8 mouse cellular contexts compared by ENCODE assay signal in the genomic region with DNA sequence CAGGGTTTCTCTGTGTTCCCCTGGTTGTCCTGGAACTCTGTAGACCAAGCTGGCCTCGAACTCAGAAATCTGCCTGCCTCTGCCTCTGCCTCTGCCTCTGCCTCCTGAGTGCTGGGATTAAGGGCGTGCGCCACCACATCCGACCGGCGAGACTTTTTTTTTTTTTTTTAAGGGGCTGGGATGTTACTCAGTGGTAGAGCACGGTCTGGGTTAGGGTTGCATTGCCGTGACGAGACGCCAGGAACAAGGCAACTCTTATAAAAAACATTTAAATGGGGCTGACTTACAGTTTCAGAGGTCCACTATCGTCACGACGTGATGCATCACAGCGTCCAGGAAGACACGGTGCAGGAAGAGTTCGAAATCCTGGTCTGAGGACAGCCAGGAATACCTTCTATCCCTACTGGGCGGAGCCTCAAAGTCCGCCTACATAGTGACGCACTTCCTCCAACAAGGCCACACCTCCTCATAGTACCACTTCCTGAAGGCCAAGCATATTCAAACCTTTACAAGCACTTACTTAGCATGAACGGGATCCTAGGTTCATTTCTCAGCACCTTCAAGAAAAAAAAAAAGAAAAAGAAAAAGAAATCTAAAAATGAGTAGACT. TPM values are rescaled to one million over a fixed set of nuclear protein-coding genes. Genes with fewer than 3 reads are reported as not detected.
DNase-seq lines count a peak whose midpoint lies in the region; ATAC-seq and TF ChIP-seq lines count a peak whose summit lies in the region.

A gene (minus strand): TSS at position 360 of the 609 bp plus-strand sequence.

- H3K9me3 ChIP-seq in kidney, embryonic 15.5 days (replicated peaks): no peaks in the 10 kb centered on the region

- intact Hi-C loops in gastrocnemius, adult 2 months (cut with DNase I): no loop called here

- 91% methylated on average over 20 of the region's 20 CpGs for WGBS in kidney, embryonic 15.5 days

- H3K4me1 ChIP-seq in kidney, embryonic 15.5 days: no peaks in the 10 kb centered on the region; the same call in 1 of the 2 replicates

- no peak within 1 kb of the TSS for H3K27ac ChIP-seq in kidney, embryonic 15.5 days
- H3K27ac ChIP-seq in gastrocnemius, adult 2 months: no peak within 1 kb of the TSS

- no peaks in the 10 kb centered on the region for H3K27me3 ChIP-seq in kidney, embryonic 15.5 days

- no peak within 1 kb of the TSS for H3K9ac ChIP-seq in kidney, embryonic 15.5 days

- no peaks in the 10 kb centered on the region for H3K36me3 ChIP-seq in kidney, embryonic 15.5 days

- no peak for TF ChIP-seq CTCF in gastrocnemius, adult 2 months (IDR thresholded peaks at IDR 0.05)

- no peak for DNase-seq in kidney, postnatal 10 days
- no peak for DNase-seq in adrenal gland, adult 8-10 months
- no peak for DNase-seq in gastrocnemius, adult 2 months
- DNase-seq in cerebellum, adult 9-11 months: no peak
- no peak for DNase-seq in kidney, adult 18-20 months

- no peak within 1 kb of the TSS for H3K4me2 ChIP-seq in kidney, embryonic 15.5 days

- H3K4me3 ChIP-seq in kidney, embryonic 15.5 days (replicated peaks): no peak within 1 kb of the TSS
- no peak within 1 kb of the TSS for H3K4me3 ChIP-seq in gastrocnemius, adult 2 months

- ATAC-seq in kidney, embryonic 15.5 days (replicated peaks; ENCODE audit: low FRiP score): no peak
- no peak for ATAC-seq in inflammation-experienced regulatory T-cells, adult 6 months
- 0 out of 2 replicates have a peak, but pooled peaks have one; percentile 26 for ATAC-seq in megakaryocyte progenitor cell, adult 5-6 weeks (replicated peaks; ENCODE audit: poor library complexity)

RNA-seq across cellular contexts. Expression of the gene that starts here (rescaled TPM):
- 26.4 and 31.3 TPM in 2 replicates for polyA plus RNA-seq in kidney, embryonic 15.5 days (2015; fragmentation: Nextera tagmentation; extraction: Ambion mirVana)
- total RNA-seq in adrenal gland, adult 8-10 months (2022): 100 to 1,000 TPM; 105 to 149 (median 127) TPM
- 10 to 100 TPM; 61.8 to 69.1 TPM for total RNA-seq in gastrocnemius, adult 2 months (2021)
- 10 to 100 TPM; 27.3 to 48.2 (median 47.7) TPM for polyA plus RNA-seq in inflammation-experienced regulatory T-cells, adult 6 months (2017; shearing (Covaris generic))
- total RNA-seq in megakaryocyte progenitor cell, adult 5-6 weeks (2015): 153 and 167 TPM in 2 replicates
- 135 and 168 TPM in 2 replicates for total RNA-seq in megakaryocyte progenitor cell, adult 5-6 weeks (2017)
